Mouse (Mus musculus) T-helper 17 cell (primary cell): Measurements from ENCODE around the gene Susd2.

Experiments
- in situ Hi-C, 2 experiments: fragments of 300-600 bp; cut with MboI, MseI; formaldehyde crosslinking; loops; 1 replicate in 1 of 2; 2 replicates in 1 of 2; pipeline ENCODE4 v1.15.1; 2025; ENCODE audit warnings: high pct_unique_total_duplicates in 2 of 2

Susd2 gene

DNA sequence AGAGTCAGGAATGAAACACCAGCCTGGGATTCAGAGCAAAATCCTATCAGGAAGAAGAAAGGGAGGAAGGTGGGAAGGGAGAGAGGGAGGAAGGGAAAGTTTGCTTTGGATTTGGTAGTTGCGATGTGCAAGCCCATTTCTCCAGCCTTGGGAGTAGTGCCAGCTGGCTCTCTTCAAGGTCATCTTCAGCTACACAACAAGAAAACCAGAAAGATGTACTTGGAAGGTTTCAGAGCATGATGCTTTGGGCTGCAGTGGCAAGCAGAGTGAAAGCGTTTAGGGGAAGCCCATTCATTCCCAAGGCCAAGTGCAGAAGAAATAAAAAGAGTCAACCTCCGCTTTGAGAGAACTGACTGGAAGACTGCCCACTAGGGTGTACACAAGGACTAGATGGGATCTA lies 16.3 kb downstream of the Susd2 start:
- in situ Hi-C loops = loop anchor here in 1 of 2 experiments (5.0 kb wide), 1 partner anchor 35 kb away; no protein-coding TSS in a partner anchor

DNA sequence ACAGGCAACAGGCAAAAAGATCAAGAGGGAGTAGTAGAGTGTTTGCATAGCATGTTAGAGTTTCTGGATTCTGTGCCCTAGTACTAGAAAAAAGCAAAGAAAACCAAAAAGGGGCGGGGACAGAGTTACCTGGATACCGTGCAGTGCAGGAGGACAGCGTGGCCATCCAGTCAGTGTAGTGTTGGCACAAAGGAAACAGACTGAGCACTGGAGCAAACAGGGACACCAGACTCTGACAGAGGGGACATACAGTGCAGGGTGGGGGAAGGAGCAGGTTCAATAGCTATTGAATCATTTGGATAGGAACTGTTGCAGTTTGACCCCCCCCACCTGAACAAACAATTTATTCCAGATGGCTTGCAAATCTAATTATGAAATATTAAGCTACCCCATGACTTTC lies 16.8 kb downstream of the Susd2 start:
- in situ Hi-C loops = loop anchor here in 1 of 2 experiments (5.0 kb wide), 1 partner anchor 35 kb away; no protein-coding TSS in a partner anchor

DNA sequence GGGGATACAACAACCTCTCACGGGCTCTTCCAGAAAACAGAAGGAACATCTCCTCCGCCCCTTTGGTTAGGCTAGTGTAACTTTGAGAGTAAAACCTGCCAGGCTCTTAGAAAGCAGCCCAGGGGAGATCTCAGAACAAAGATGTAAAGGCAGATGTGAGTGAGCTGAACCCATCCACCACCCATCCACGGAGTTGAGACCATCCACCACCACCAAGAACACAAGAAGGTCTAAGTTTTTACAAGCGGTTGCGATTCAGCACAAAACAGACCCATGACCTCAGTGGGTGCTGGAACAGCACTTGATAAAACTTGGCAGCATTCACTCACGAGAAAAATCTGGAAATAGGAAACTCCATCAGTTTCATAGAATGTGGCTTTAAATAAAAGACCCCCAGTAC lies 17.9 kb downstream of the Susd2 start:
- in situ Hi-C loops = loop anchor here in 1 of 2 experiments (5.0 kb wide), 1 partner anchor 34 kb away; no protein-coding TSS in a partner anchor

DNA sequence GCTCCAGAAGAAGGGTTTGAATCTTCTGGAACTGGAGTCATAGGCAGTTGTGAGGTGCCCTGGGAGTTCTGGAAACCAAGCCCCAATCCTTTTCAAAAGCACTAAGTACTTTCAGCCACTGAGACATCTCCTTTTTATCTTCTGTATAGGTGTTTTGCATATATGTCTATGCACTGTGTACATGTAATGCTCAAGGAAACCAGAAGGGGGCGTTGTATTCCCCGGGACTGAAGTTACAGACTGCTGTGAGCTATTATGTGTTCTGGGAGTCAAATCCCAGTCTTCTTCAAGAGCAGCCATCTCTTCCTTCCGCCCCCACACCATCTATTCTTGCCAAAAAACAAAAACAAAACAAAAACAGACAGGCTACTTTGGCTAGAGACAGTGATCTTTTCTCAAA lies 23.0 kb downstream of the Susd2 start:
- in situ Hi-C loops = no loop called here

DNA sequence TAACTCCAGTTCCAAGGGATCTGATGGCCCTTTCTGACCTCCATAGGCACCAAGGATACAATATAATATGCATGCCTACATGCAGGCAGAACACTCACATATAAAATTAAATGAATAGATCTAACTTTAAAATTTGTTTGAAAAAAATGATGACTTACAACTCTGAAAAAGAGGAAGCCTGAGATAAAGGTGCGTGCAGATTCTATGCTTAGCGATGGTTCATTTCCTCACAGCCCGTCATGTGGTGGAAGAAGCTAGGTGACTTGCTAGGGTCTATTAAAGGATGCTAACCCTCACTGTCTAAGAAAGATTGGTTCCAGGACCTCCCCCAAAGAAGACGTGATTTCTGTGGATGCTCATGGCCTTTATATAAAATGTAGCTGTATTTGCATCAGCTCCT lies 27.8 kb downstream of the Susd2 start:
- in situ Hi-C loops = no loop called here

DNA sequence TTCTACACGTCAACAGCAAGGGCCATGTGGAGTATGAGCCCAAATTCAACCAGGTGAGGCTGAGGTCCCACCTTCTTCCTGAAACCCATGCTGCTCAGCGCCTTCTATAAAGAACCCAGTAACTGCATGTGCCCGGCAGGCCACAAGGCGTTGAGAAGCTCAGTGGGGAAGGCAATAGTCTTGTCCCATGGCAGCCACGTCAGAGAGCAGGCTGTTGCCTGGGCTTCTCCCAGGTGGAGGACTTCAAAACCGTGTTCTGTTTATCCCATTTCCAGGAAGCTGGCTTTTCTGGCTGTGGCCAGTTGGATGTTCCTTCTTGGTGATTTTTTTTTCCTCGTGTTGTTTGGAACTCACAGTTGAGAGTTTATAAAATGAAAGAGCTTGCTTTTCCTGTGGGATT lies 33.3 kb downstream of the Susd2 start:
- in situ Hi-C loops = no loop called here

DNA sequence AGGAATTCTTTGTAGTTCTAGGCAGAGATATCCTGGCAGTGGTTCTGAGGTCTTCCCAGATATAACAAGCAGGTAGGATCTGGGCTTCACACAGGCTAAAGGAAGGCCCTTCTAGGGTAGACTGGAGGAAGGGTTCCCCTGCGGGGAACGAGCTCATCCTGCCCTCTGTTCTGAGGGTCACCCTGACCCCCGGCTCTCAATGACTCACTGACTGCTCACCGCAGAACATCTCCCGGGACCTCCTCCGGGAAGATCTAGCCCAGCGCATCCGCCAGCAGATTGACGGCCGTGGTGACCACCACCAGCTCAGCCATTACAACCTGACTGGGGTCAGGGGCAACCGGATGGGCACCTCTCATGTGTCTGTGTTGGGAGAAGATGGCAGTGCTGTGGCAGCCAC lies 34.8 kb downstream of the Susd2 start:
- in situ Hi-C loops = no loop called here

DNA sequence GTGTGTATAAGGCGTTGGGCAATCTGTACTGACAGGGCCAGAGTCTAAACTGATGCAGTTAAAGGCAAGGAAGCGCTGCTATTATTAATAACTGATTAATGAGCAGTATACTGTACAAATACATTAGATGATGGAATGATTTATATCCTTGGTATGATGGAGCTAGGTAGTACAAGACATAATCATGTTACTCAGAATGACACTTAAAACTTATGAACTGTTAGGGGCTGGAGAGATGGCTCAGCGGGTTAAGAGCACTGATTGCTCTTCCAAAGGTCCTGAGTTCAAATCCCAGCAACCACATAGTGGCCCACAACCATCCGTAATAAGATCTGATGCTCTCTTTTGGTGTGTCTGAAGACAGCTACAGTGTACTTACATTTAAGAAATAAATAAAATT lies 36.6 kb downstream of the Susd2 start:
- in situ Hi-C loops = no loop called here

DNA sequence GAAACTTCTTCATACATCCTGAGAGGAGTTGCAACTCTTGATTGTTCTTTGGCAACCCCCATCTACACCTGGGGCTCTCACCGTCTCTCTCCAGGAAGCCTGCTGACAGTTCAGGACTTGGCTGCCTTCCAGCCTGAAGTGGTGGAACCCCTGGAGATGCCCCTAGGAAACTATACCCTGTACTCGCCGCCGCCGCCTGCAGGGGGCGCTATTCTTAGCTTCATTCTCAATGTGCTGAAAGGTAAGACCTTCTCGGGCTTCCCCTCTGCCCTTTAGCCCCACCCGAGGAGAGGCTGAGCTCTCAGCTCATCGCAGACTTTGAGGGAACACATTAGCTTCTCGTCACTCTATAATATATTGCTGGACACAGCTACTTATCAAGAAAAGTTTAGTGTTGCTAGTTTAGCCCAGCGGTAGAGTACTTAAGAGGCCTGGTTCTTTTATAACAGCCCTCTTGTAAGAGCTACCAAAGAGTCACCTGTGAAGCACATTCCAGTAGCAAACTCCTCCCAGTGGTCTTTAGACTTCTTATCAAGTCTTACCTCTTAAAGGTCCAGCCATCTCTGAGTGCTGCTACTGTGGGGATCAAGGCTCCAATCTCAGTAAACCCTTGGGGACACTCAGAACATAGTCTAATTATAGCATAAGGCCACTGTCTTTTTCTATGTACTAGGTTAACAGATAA lies 38.5 kb downstream of the Susd2 start:
- in situ Hi-C loops = no loop called here

DNA sequence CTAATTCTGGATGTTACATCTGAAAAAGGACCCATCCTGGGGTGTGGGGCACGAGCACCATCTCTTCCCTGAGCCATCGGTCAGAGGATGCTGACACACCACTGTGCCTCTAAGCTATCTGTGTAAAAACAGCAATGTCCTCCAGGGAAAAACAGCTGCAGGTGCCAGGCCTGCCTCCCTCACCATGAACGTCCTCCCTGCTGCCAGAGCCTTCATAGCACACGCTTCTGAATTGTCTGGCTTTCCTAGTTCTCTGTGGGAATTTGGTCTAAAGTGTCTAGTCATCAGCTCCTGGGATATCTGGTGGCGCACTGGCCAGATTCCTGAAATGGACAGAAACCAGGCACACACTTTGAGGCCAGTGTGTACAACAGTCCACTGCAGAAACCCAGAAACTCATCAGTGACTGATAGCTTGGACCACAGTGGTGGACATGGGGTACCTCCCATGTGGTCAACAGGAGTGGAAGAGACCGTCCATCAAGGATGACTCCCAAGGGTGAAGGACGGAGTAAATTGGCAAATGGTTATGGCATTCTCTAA lies 43.5 kb downstream of the Susd2 start:
- in situ Hi-C loops = no loop called here

DNA sequence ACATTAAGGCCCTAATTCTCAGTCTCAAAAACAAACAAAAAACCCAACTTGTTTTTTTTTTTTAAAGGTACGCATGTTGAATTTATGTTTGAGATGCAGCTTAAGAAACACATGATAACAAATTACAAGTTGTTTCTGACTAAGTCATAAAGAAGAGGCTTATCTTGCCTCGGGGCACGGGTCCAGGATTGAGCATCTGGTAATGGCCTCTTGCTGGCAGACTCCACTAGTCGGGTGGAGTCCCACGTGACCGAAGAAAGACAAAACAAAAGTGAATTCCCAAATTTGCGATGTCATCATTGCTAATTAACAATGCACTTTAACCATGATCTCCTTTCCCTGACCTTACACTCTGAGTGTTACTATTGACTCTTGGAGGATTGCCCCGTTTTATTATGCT lies 47.8 kb downstream of the Susd2 start:
- in situ Hi-C loops = no loop called here

DNA sequence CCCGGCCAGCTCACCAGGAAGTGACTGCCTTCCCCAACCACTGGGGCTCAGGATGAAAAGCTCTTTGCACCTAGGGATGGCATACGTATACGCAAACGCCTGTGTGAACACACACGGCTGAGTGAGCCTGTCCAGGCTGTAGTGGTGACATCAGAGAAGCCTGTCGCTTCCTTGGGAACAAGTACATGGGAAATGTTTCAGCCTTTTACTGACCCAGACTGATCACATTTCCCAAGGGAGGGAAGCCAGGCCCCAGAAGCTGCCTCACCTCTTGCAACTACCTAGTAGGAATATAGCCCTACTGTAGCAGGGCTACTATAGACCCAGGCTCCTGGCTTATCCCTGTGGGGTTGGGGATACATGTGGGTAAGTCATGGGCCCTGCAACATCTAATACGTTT lies 51.2 kb downstream of the Susd2 start:
- in situ Hi-C loops = loop anchor here in 1 of 2 experiments (5.0 kb wide), 1 partner anchor 35 kb away; no protein-coding TSS in a partner anchor

DNA sequence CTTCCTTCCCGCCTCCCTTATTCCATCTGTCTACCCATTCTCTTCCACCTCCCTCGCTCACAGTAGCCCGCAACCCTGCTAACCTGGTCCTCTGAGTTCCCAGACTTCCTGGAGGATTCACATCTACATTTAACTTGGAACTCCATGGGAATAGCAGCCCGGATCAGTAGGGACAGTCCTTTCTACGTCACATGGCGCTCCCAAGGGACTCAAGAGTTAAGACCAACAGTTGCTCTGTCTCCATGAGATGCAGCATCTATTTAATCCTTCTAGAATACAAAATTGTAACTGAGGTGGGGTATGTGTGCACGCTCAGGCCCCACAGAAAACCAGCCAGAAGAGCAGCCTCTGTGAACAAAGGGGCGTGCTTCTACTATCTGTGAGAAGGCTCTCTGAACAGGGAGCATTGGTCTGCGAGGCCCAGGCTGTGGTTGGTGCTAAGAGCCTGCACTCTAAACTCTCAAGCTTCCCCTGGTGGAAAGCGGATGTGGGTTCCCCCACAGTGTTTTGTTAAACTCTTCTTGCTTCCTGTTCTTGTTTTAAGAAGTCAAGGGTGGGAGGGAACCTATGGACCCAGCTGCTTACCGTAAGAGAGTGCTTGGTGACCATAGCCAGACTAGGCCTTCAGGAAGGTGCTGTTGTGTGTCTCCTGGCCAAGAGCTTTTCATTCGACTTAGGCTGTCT lies 52.5 kb downstream of the Susd2 start:
- in situ Hi-C loops = loop anchor here in 1 of 2 experiments (5.0 kb wide), 1 partner anchor 36 kb away; no protein-coding TSS in a partner anchor

DNA sequence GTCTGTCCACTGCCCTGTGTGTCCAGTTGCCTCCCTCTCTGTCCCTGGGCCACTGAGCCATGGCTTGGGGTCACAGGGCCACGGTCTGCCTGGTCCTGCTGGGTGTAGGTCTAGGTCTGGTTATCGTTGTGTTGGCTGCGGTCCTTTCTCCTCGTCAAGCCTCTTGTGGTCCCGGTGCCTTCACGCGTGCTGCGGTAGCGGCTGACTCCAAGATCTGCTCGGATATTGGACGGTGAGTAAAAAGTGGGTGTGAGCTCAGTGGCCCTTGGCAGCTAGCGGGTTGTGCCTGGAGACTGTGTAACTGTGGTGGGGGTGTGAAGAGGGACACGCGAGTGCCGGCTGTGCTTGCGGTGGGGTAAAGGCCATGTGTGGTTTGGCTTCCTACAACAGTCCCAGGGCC lies 54.2 kb downstream of the Susd2 start:
- in situ Hi-C loops = loop anchor here (5.0 to 10.0 kb wide), 5 partner anchors 38 to 1435 kb away; no protein-coding TSS in a partner anchor

DNA sequence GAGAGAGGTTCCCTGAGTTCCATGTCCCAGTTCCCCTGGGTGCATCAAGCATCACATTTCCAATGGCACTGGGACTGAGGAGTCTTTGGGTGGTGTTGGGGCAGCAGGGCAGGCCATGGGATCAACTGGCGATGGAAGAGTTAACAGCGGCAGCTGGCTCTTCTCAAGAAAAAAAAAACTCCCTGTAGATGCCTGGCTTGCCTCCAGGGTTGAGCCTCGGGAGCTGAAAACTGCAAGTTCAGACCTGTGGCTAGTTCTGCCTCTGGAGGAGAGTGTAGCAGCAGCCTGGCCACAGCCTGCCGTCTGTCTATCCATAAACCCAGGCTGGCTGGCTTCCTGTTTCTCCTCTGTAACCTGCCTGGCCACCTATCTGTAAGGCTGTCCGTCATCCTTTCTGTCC lies 54.7 kb downstream of the Susd2 start, which contains the start of gene Ggt5:
Ggt5 (plus strand) TSS at position 212 of the 400 bp plus-strand sequence.
- in situ Hi-C loops = loop anchor here (5.0 to 10.0 kb wide), 4 partner anchors 43 to 1436 kb away; no protein-coding TSS in a partner anchor

DNA sequence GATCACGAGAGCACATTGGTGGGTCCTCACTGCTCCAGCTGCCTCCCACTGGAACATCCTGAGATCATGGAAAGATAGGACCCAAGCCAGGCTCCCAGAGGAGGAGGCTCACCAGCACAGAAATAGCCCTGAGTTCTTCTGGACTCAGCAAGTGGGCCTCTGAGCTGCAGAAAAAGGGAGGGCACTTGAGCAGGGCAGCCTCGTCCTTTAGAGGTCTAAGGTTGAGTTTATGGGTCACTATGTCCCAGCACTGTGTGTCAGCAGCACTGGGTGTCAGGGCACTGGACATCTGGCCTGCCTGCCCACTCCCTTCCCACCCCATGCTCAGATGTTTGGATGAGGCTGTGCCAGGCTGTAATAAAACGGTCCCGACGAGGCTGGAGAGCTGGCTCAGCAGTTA lies 55.5 kb downstream of the Susd2 start:
- in situ Hi-C loops = loop anchor here (5.0 to 10.0 kb wide), 4 partner anchors 44 to 1436 kb away; no protein-coding TSS in a partner anchor

DNA sequence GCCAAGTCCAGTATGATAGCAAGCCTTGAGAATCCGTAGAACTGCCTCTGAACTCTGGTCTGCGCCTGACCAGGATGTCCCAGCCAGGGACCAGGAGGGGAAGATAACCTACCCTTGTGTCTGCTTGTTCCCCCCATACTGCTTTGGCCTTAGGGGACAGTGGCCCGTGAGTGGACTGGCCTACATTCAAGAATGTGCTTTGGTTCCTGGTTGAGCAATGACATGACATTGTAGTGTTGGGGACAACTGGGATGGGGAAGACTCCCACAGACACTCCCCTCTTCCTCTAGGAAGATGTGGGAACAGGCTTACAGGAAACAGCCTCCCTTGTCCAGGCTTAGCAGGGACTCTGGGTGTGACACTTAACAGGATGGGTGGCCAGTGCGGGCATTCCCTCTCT lies 56.0 kb downstream of the Susd2 start:
- in situ Hi-C loops = loop anchor here (5.0 to 10.0 kb wide), 4 partner anchors 45 to 1437 kb away; no protein-coding TSS in a partner anchor
